Mouse (Mus musculus): Measurements from ENCODE around the gene Prrx1.

DNA sequence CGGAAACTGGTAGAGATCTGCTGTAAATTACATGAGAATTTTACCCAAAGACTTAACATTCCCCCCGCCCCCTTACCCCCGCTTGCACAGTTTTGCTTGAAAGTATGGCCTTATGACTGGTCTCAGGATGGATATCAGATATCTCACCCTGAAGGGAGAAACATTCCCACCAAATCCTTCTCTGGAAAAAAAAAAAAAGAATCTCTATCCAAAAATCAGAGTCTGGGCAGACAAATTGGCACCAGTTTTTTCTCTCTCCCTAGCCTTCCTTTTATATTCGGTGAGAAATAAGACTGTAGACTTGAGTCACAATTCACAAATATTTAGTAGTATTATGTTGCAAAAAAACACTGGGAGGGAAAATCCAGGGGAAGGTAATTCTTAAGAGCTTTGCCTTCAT is 42.7 kb upstream of the Prrx1 start:
- TF ChIP-seq CTCF (IDR thresholded peaks at IDR 0.05; ENCODE audit: borderline replicate concordance, insufficient read depth, low read length) (no peak), POLR2A (IDR thresholded peaks at IDR 0.05; ENCODE audit: low read depth, low read length) (no peak)
